In the genomic region with DNA sequence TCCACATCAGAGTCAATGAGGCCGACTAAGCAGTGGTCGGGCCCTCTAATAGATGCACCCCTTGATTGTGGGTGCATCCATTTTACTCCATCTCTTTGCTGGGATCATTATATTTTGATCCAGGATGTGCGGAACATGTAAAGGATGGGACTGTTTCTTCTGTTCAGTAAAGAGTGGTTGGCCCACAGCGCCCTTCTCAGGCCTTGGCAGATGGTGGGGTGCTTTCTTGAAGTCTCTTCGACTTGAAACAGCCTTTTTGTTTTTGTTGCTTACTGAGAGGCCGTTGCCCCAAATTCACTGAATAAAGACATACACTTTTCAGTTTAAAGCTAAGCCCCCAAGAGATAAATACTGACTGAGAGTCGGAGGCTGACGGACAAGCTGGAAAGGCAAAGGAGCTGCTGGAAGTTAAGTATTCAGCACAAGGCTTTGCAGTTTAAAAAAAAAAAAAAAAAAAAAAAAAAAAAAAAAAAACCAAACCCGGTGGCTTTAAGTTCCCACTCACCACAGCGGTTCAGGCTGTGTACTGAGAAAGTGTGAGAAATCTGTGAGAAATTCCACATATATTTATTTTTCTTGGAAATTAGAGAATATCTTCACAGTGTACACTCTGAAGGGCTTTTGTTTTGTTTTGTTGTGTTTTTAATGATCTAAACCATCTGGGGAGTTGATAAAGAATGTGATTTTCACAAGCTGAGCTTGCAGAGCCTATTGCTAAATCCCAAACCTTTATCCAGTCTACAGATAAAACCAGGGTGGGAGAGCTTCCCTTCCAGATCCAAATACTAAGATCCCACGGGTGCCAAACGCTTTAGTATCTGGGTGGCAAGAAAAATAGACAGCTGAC, we compare ENCODE assay signal across 9 mouse cellular contexts.
A peak's percentile ranks its signal among the peaks of the same experiment; 100 is the strongest.
DNase-seq lines count a peak whose midpoint lies in the region; ATAC-seq and TF ChIP-seq lines count a peak whose summit lies in the region.
"Had no signal": no experiment of that assay in that cellular context is flagged by ENCODE, and none has a peak within 500 bp of the region (broad histone marks: within the 10 kb centered on the region; RNA-seq: fewer than 3 reads in every experiment).

No protein-coding gene starts in this region.

- no peak overlapping the region for H3K4me3 ChIP-seq in liver, postnatal 0 days (ENCODE audit: low read depth, low read length)
- H3K4me3 ChIP-seq: limb, embryonic 12.5 days had no signal

- no peaks in the 10 kb centered on the region for H3K4me1 ChIP-seq in liver, postnatal 0 days (ENCODE audit: insufficient read depth)

- H3K36me3 ChIP-seq in liver, postnatal 0 days (replicated peaks; ENCODE audit: insufficient read depth, low read length): no peaks in the 10 kb centered on the region
- H3K36me3 ChIP-seq: limb, embryonic 12.5 days had no signal

- 69% methylated on average over 12 of the region's 12 CpGs for WGBS in liver, postnatal 0 days (ENCODE audit: insufficient replicate concordance)

- H3K9ac ChIP-seq in liver, postnatal 0 days (replicated peaks): no peak overlapping the region
- H3K9ac ChIP-seq: limb, embryonic 12.5 days had no signal

- no peak for TF ChIP-seq EP300 in liver, postnatal 0 days (IDR thresholded peaks at IDR 0.05; ENCODE audit: low read depth)

- no peak overlapping the region for H3K27ac ChIP-seq in liver, postnatal 0 days (ENCODE audit: low read depth)
- H3K27ac ChIP-seq: limb, embryonic 12.5 days had no signal

- peak; percentile 13; the same call in 1 of the 2 replicates for ATAC-seq in frontal cortex, adult (ENCODE audit: low TSS enrichment)
- ATAC-seq in liver, postnatal 0 days: no peak

- H3K27me3 ChIP-seq in liver, postnatal 0 days (ENCODE audit: insufficient read depth, low read length): no peaks in the 10 kb centered on the region
- H3K27me3 ChIP-seq: limb, embryonic 12.5 days had no signal

- TF ChIP-seq CTCF in liver, postnatal 0 days (IDR thresholded peaks at IDR 0.05; ENCODE audit: low read depth): no peak

- H3K9me3 ChIP-seq in liver, postnatal 0 days (ENCODE audit: low read length): peaks cover 4% of the 10 kb centered on the region
- H3K9me3 ChIP-seq: limb, embryonic 12.5 days had no signal

- H3K4me2 ChIP-seq in liver, postnatal 0 days (ENCODE audit: low read depth, low read length): no peak overlapping the region
- H3K4me2 ChIP-seq: limb, embryonic 12.5 days had no signal

- DNase-seq in frontal cortex, postnatal 25 days (ENCODE audit: low spot score in 2 of 2): no peak
- DNase-seq in NIH3T3 (ENCODE audit: low read depth): peak; percentile 64
- peak; percentile 49 to 75 for DNase-seq in heart, adult 18-20 months
- peak; percentile 24 for DNase-seq in lung, postnatal 36 days
- no peak for DNase-seq in spleen, adult 18-20 months
- DNase-seq in liver, postnatal 0 days: no peak
- no peak for DNase-seq in spleen, postnatal 36 days (ENCODE audit: low spot score in 2 of 2)

Comparison
In these comparisons a context has a peak if more than half of its experiments do, and no peak if none do; other contexts are left out.
1. DNase-seq: peak in NIH3T3 (single experiment), heart, adult 18-20 months (2 of 2) and lung, postnatal 36 days (single experiment); none in frontal cortex, postnatal 25 days (0 of 2), spleen, adult 18-20 months (0 of 2), liver, postnatal 0 days (single experiment) and spleen, postnatal 36 days (0 of 2).